Mouse (Mus musculus) urinary bladder, adult 2 months (tissue): ENCODE data around the gene Rap1gap2. TPM values are rescaled to one million over a fixed set of nuclear protein-coding genes. Genes with fewer than 3 reads are reported as not detected.

Experiments
- DNase-seq: peaks from one replicate; pipeline ENCODE4 v3.0.0; 2022; ENCODE audit warnings: low spot score
- polyA plus RNA-seq: library from polyadenylated mRNA; depleted of rRNA; stranded (reverse); fragments of >200 nt; gene quantifications from 2 replicates; pipeline ENCODE4 v1.2.3, GENCODE M21; 2012

The Rap1gap2 gene
- polyA plus RNA-seq, 1 experiment = 32.5 TPM

DNA sequence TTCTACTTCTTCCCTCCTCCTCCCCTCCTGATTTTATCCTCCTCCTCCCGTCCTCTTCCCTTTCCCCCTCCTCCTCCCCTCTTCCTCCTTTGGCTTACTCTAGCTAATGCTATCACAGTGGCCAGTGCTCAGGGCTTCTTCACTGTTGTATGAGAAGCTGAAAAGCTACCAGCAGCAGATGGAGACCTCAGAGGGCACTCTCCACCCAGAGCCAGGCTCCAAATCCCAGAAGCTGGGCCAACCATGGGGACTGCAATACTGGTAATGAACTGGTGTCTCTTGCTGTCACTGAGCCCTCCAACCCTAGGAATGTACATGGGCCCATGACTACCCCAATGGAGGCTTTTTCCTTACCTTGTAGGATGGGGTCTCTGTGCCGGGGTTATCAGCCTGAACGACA is 198.8 kb downstream of the Rap1gap2 start:
- no peak for DNase-seq

DNA sequence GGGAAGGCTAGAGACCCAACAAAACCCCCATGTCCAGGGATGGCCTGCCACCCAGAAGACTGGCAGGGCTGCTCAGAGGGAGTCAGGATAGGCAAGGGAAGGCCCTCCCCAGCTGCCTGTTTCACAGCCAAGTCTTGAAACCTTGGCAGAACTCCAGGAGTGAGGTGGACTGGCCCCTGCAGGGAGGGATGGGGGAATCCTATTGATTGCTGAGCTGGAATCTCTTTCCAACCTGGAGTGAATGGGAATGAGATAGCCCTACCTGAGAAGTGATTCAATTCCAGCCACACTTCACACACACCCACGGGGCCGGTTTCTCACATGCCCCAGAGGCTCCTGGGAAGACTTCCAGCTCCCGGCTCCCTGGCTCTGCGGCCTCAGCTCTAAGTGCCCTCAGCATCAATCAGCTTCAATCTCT is 200.9 kb downstream of the Rap1gap2 start:
- no peak for DNase-seq

DNA sequence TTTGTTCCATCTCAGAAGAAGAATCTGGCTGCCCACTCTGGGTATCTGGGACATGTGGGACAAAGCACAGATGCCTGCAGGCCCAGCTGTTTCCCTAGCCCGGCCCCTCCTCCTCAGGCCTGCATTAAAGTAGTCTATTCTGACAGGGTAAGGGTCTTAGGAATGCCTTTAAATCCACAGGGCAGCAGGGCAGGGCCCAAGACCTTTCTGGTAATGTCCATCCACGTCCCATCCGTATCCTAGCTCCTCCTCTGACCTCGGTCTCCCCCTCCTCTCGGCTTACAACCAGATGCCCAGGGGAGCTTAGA is 201.3 kb downstream of the Rap1gap2 start:
- DNase-seq = no peak

- DNase-seq = peak; percentile 85
These were observed 201.9 kb downstream of the Rap1gap2 start for GRCm38 (mm10) chr11:74408587-74409446.

DNA sequence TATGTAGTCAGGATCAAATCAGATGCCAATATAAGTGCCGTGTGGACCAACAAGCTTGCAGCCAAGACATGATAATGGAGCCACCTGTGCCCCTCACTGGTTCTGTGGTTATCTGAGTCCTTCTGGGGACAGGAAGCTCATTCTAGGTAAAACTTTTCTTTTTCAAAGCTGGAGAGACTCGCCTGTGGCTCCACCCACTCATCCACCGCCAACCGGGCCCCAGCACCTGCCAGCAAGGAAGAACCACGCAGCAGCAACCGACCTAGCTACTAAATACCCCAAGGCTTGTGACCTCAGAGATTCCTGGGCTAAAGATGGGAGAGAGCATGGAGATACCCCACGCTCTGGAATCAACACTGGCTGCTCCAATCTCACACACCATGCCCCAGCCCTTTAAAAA is 205.5 kb downstream of the Rap1gap2 start:
- no peak for DNase-seq

DNA sequence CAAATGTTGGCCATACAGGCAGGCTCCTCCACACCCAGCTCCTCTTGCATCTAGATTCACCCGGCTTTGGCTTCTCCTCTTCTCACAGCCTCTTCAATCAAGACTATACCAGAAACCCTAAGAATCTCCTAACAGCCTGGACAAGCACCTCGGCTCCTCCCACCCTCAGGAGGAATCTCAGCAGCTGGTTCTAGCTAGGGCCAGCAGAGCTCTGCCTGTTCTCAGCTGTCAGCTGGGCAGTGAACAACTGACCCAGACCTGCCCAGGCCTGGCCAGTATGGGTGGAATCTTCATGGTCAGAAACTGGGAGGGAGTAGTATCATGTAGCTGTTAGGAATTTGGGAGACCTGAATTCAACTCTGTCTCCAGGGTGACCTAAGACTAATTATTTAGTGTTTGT is 206.5 kb downstream of the Rap1gap2 start:
- no peak for DNase-seq

- no peak for DNase-seq
These were observed 208.6 kb downstream of the Rap1gap2 start for GRCm38 (mm10) chr11:74402126-74402525.

DNA sequence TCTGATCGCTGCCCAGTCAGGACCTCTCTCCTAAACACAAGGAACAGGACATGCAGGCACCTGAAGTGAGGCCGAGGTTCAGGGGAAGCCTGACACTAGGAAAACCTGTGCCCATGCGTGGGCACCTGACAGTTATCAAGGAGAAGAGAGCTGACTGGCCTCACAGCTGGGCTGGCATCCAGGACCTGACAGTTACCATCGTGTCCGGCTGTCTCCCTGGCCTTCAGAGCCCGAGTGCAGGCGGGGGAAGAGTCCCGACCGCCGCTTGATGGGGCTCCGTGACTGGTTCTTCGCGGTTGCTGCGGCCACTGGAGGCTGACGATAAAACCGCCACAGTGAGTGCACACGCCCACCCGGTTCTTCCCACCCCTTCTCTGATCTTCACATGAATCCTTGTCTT is 215.1 kb downstream of the Rap1gap2 start:
- DNase-seq = no peak

- DNase-seq = no peak
These were observed 217.2 kb downstream of the Rap1gap2 start for GRCm38 (mm10) chr11:74393489-74393888.

- DNase-seq = no peak
These were observed 217.8 kb downstream of the Rap1gap2 start for GRCm38 (mm10) chr11:74392903-74393302.

- no peak for DNase-seq
These were observed 218.8 kb downstream of the Rap1gap2 start for GRCm38 (mm10) chr11:74391899-74392298.

- DNase-seq = no peak
These were observed 223.5 kb downstream of the Rap1gap2 start for GRCm38 (mm10) chr11:74387203-74387602.

DNA sequence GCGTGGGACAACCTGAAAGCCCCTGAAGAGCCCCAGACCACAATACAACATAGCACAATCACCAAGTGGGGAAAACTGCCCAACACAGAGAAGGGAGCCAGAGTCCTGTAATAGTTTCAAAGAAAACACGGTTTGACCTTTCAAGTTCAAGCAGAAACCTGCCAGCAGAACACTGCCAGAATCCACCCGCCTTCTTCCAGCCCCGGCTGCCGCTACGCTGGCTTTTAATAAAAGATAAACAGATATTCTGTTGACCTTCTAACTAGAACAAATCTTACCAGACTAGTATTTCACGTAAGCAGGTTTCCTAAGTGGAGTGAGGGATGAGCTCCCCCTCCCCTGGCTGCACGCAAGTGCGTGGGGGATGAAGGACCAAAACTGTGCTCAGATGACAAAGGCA is 225.0 kb downstream of the Rap1gap2 start:
- DNase-seq = peak; percentile 23

- DNase-seq = no peak
These were observed 231.4 kb downstream of the Rap1gap2 start for GRCm38 (mm10) chr11:74379166-74379873.

GRCm38 (mm10) chr11:74376847-74377246 is 233.9 kb downstream of the Rap1gap2 start:
- no peak for DNase-seq

GRCm38 (mm10) chr11:74371393-74372100 is 239.2 kb downstream of the Rap1gap2 start:
- peak; percentile 55 for DNase-seq

DNA sequence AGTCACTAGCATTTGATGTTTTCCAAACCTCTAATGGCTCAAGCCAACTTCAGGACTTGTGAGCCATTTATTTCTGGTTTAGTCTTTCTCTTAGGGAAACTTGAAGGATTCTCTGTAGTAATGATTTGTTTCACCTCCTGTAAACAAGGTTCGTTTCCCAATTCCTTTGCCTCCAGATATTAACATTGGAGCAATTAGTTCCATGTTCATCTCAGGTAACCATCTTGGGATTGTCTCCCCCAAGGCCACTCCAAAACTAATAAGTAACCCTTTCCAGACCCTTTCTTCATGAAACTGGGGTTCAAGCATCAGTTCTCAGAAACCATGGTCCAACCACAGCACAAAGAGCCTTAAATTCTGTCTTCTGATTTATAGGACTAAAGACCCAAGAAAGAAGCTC is 248.9 kb downstream of the Rap1gap2 start, which contains the start of gene Olfr412:
Gene Olfr412 (plus strand): TSS at position 301 of the 400 bp plus-strand sequence.
- DNase-seq = no peak

- DNase-seq = no peak
These were observed 258.2 kb downstream of the Rap1gap2 start, which contains the start of gene Olfr411 for GRCm38 (mm10) chr11:74352550-74352949. TSS of gene Olfr411 (minus strand) at chr11:74352650.

- DNase-seq = no peak
These were observed 272.8 kb downstream of the Rap1gap2 start, which contains the start of gene Olfr410 for GRCm38 (mm10) chr11:74337931-74338330. TSS of gene Olfr410 (minus strand) at chr11:74338031.
